Mouse (Mus musculus): Measurements from ENCODE around the gene Samd11.

DNA sequence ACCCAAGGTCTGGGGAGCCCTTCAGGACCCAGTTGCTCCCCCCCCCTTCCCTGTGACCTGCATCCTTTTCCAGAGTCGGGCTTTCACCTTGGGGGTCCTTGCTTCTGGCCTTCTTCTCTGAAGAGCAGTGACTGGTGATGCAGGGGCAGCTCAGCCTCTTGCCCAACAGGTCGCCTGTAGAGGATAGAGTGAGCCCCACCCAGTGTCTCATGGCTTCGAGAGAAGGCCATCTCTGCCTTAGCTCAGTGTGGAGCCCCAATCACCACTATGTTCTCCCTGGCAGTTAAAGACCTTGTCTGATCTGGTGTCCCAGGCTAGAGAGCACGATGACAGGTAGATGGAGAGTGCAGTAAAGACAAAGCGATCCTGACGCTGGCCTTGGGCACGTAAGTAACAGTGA is 3.3 kb downstream of the Samd11 start:
- no peak for TF ChIP-seq CTCF (IDR thresholded peaks at IDR 0.05; ENCODE audit: extremely low read depth, insufficient read length, insufficient replicate concordance, low read depth, low read length)
- no peak for TF ChIP-seq POLR2A (IDR thresholded peaks at IDR 0.05; ENCODE audit: low read depth, low read length)
